Mouse (Mus musculus) CH12.LX (cell line): ENCODE data around the gene Ralgps2. TPM values are rescaled to one million over a fixed set of nuclear protein-coding genes. Genes with fewer than 3 reads are reported as not detected.
A peak's percentile ranks its signal among the peaks of the same experiment; 100 is the strongest.

Experiments used
- DNase-seq: peaks from one replicate; pipeline ENCODE4 v3.0.0-alpha.2; 2013; ENCODE audit errors: extremely low read depth
- H3K27ac ChIP-seq: 2 replicates; pipeline ENCODE4 v1.5.1; 2012; ENCODE audit warnings: low read depth, mild to moderate bottlenecking, control low read depth, moderate library complexity; ENCODE audit not compliant: insufficient read depth
- H3K27me3 ChIP-seq: replicated peaks from 2 replicates; pipeline ENCODE3; 2012; ENCODE audit warnings: inconsistent platforms
- H3K36me3 ChIP-seq, 2 experiments: replicated peaks in 1 of 2; 2 replicates each; pipeline versions ENCODE3 to v1.6.1; 2012; ENCODE audit warnings: inconsistent platforms in 1 of 2, low read length in 1 of 2, mild to moderate bottlenecking in 1 of 2, mixed read lengths in 1 of 2, moderate library complexity in 1 of 2; ENCODE audit not compliant: control insufficient read depth in 1 of 2, insufficient read depth in 1 of 2
- H3K4me1 ChIP-seq, 2 experiments: 2 replicates each; pipeline ENCODE4 v1.6.1; 2012; ENCODE audit warnings: inconsistent platforms in 1 of 2, moderate library complexity in 1 of 2; ENCODE audit not compliant: insufficient read depth in 2 of 2, control insufficient read depth in 1 of 2
- H3K4me2 ChIP-seq: 2 replicates; pipeline ENCODE4 v1.6.1; 2012; ENCODE audit warnings: low read depth, mild to moderate bottlenecking, control low read depth; ENCODE audit not compliant: poor library complexity, insufficient read depth, severe bottlenecking
- H3K4me3 ChIP-seq, 3 experiments: fragments of 150-350 bp in 1 of 3; sonication (generic) in 1 of 3; replicated peaks in 1 of 3; 2 replicates each; pipeline versions ENCODE3 to v1.5.1; 2011 to 2012; ENCODE audit warnings: low read depth in 2 of 3, low read length in 2 of 3, mild to moderate bottlenecking in 2 of 3, moderate library complexity in 2 of 3, control low read depth in 1 of 3, improper control_type of control experiment in 1 of 3, inconsistent platforms in 1 of 3, mixed read lengths in 1 of 3; ENCODE audit not compliant: poor library complexity in 1 of 3
- H3K79me2 ChIP-seq: replicated peaks from 2 replicates; pipeline ENCODE4 v1.6.1; 2012; ENCODE audit warnings: mild to moderate bottlenecking, moderate library complexity; ENCODE audit not compliant: control insufficient read depth, poor library complexity, insufficient read depth, severe bottlenecking; ENCODE audit errors: extremely low read depth
- H3K9ac ChIP-seq: 2 replicates; pipeline ENCODE4 v1.6.1; 2012; ENCODE audit warnings: low read depth, mild to moderate bottlenecking, control low read depth, moderate library complexity; ENCODE audit not compliant: insufficient read depth
- H3K9me3 ChIP-seq: replicated peaks from 2 replicates; pipeline ENCODE3; 2012; ENCODE audit warnings: low read length, inconsistent platforms, mixed read lengths
- BHLHE40 ChIP-seq: IDR thresholded peaks from 2 replicates; pipeline ENCODE4 v1.6.1; 2011; ENCODE audit warnings: mild to moderate bottlenecking, low read depth, low read length, improper control_type of control experiment
- CHD1 ChIP-seq: IDR thresholded peaks from 2 replicates; pipeline ENCODE4 v1.6.1; 2012; ENCODE audit warnings: low read depth, low read length, improper control_type of control experiment, inconsistent platforms
- ELF1 ChIP-seq: IDR thresholded peaks from 2 replicates; pipeline ENCODE4 v1.6.1; 2014; ENCODE audit warnings: low read depth, mild to moderate bottlenecking, inconsistent platforms, low read length, improper control_type of control experiment
- ETS1 ChIP-seq: conservative IDR thresholded peaks from 2 replicates; pipeline ENCODE4 v1.6.1; 2012; ENCODE audit warnings: low read depth, mild to moderate bottlenecking, inconsistent platforms, low read length, improper control_type of control experiment, moderate library complexity
- GABPA ChIP-seq: IDR thresholded peaks from 2 replicates; pipeline ENCODE4 v1.6.1; 2012; ENCODE audit warnings: low read depth, low read length, improper control_type of control experiment, inconsistent platforms; ENCODE audit not compliant: insufficient replicate concordance
- HCFC1 ChIP-seq: IDR thresholded peaks from 2 replicates; pipeline ENCODE4 v1.6.1; 2012; ENCODE audit warnings: low read depth, mild to moderate bottlenecking, inconsistent platforms, low read length, improper control_type of control experiment
- JUN ChIP-seq: IDR thresholded peaks from 2 replicates; pipeline ENCODE4 v1.6.1; 2011; ENCODE audit warnings: low read depth, mild to moderate bottlenecking, low read length, improper control_type of control experiment, moderate library complexity; ENCODE audit not compliant: insufficient read depth
- MAFK ChIP-seq: IDR thresholded peaks from 2 replicates; pipeline ENCODE4 v1.6.1; 2011; ENCODE audit warnings: low read length, improper control_type of control experiment; ENCODE audit not compliant: insufficient replicate concordance
- MAZ ChIP-seq: IDR thresholded peaks from 2 replicates; pipeline ENCODE4 v1.6.1; 2012; ENCODE audit warnings: low read depth, mild to moderate bottlenecking, inconsistent platforms, low read length, improper control_type of control experiment, moderate library complexity
- MEF2A ChIP-seq: IDR thresholded peaks from 2 replicates; pipeline ENCODE4 v1.6.1; 2014; ENCODE audit warnings: low read depth, mild to moderate bottlenecking, inconsistent platforms, low read length, improper control_type of control experiment, borderline replicate concordance
- MXI1 ChIP-seq: IDR thresholded peaks from 2 replicates; pipeline ENCODE4 v1.6.1; 2011; ENCODE audit warnings: mild to moderate bottlenecking, low read depth, low read length, improper control_type of control experiment
- NRF1 ChIP-seq: IDR thresholded peaks from 2 replicates; pipeline ENCODE4 v1.6.1; 2014; ENCODE audit warnings: low read depth, mild to moderate bottlenecking, inconsistent platforms, low read length, improper control_type of control experiment, moderate library complexity
- POLR2A ChIP-seq: IDR thresholded peaks from 2 replicates; pipeline ENCODE4 v1.6.1; 2011; ENCODE audit warnings: low read depth, mild to moderate bottlenecking, improper control_type of control experiment, low read length
- RAD21 ChIP-seq: IDR thresholded peaks from 2 replicates; pipeline ENCODE4 v1.6.1; 2011; ENCODE audit warnings: low read depth, mild to moderate bottlenecking, low read length, improper control_type of control experiment, moderate library complexity
- SIN3A ChIP-seq: IDR thresholded peaks from 2 replicates; pipeline ENCODE4 v1.6.1; 2012; ENCODE audit warnings: low read length, improper control_type of control experiment, inconsistent platforms
- SMC3 ChIP-seq: IDR thresholded peaks from 2 replicates; pipeline ENCODE4 v1.6.1; 2011; ENCODE audit warnings: low read depth, low read length, improper control_type of control experiment
- TBP ChIP-seq: conservative IDR thresholded peaks from 2 replicates; pipeline ENCODE4 v1.6.1; 2011; ENCODE audit warnings: low read depth, low read length, improper control_type of control experiment
- TCF12 ChIP-seq: IDR thresholded peaks from 2 replicates; pipeline ENCODE4 v1.6.1; 2014; ENCODE audit warnings: low read depth, mild to moderate bottlenecking, inconsistent platforms, low read length, improper control_type of control experiment
- UBTF ChIP-seq: IDR thresholded peaks from 2 replicates; pipeline ENCODE4 v1.6.1; 2012; ENCODE audit warnings: low read depth, mild to moderate bottlenecking, inconsistent platforms, low read length, improper control_type of control experiment, moderate library complexity
- USF1 ChIP-seq: IDR thresholded peaks from 2 replicates; pipeline ENCODE4 v1.6.1; 2014; ENCODE audit warnings: low read depth, mild to moderate bottlenecking, inconsistent platforms, low read length, improper control_type of control experiment
- USF2 ChIP-seq: conservative IDR thresholded peaks from 2 replicates; pipeline ENCODE4 v1.6.1; 2011; ENCODE audit warnings: low read depth, low read length, improper control_type of control experiment
- ZKSCAN1 ChIP-seq: IDR thresholded peaks from 2 replicates; pipeline ENCODE4 v1.6.1; 2012; ENCODE audit warnings: low read depth, inconsistent platforms, low read length, improper control_type of control experiment, borderline replicate concordance
- dilution Hi-C: fragments of 300-500 bp; cut with MboI; formaldehyde crosslinking; loops from 2 replicates; pipeline ENCODE4 v1.14.3; 2020; ENCODE audit warnings: low sequenced_read_pairs; ENCODE audit not compliant: extremely low pct_unique_long_range_greater_than_20kb, extremely low pct_ligation_motif_present
- in situ Hi-C: fragments of 300-500 bp; cut with MboI; formaldehyde crosslinking; loops from 3 replicates; pipeline ENCODE4 v1.14.3; 2019; ENCODE audit warnings: low sequenced_read_pairs, low pct_ligation_motif_present, low pct_unique_long_range_greater_than_20kb, mixed read lengths
- polyA plus RNA-seq: library from polyadenylated mRNA; unstranded; fragments of >175 nt; gene quantifications from 2 replicates; pipeline ENCODE4 v1.2.1, GENCODE M21; 2012; ENCODE audit warnings: low read depth; ENCODE audit not compliant: insufficient read length
- total RNA-seq, 2 experiments: library from RNA; depleted of rRNA; stranded (reverse); fragments of 300-350 nt in 1 of 2; fragments of >200 nt in 1 of 2; gene quantifications; 2 replicates each; pipeline ENCODE4 v1.2.3; 2012 to 2014

Ralgps2 gene
- total and polyA plus RNA-seq, 3 experiments = 65.1 to 149 (median 133) TPM

- no peaks in the 10 kb centered on the region for H3K9me3 ChIP-seq
- TF ChIP-seq GABPA (no peak), MAFK (no peak), MXI1 (no peak), ZKSCAN1 (no peak), USF1 (no peak), HCFC1 (no peak), MAZ (no peak), USF2 (no peak), NRF1 (no peak), BHLHE40 (no peak), TCF12 (no peak)
- TF ChIP-seq, all 38 proteins: peak for 0
- peaks cover 45% of the 10 kb centered on the region for H3K79me2 ChIP-seq
- peaks cover 32 to 65% of the 10 kb centered on the region in 2 experiments for H3K36me3 ChIP-seq
- dilution Hi-C loops = no loop called here
- H3K27ac ChIP-seq = peak overlapping the region; percentile 41; the same call in 1 of the 2 replicates
- peaks cover 11 to 52% of the 10 kb centered on the region in 2 experiments for H3K4me1 ChIP-seq
- DNase-seq = no peak
- in situ Hi-C loops = no loop called here
- no peak overlapping the region for H3K4me2 ChIP-seq
- H3K4me3 ChIP-seq = no peak overlapping the region
- H3K27me3 ChIP-seq = no peaks in the 10 kb centered on the region
- H3K9ac ChIP-seq = no peak overlapping the region
Observed at GRCm38 (mm10) chr1:156864240-156864639, 75.2 kb downstream of the Ralgps2 start.

DNA sequence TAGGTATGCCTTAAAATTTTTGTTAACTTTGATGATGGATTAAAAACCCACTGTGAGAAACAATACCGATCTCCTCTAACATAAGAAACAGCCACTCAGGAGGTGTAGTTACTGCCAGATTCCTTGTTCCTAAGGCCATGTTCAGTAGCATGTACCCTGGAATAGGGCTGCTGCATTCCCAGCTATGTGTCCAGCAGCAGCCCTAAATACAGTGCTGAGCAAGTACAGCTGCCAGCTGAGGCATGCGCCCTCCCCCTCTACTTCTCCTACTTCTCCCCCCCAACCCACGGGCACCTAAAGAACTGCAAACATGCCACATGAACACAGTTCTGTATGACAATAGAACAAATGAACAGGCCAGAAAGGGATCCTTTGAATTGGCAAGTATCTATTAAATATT, 75.7 kb downstream of the Ralgps2 start:
- H3K27me3 ChIP-seq = no peaks in the 10 kb centered on the region
- no peak overlapping the region for H3K4me2 ChIP-seq
- H3K4me3 ChIP-seq = no peak overlapping the region
- peaks cover 33 to 63% of the 10 kb centered on the region in 2 experiments for H3K36me3 ChIP-seq
- no peak overlapping the region for H3K9ac ChIP-seq
- peaks cover 11 to 54% of the 10 kb centered on the region in 2 experiments for H3K4me1 ChIP-seq
- dilution Hi-C loops = no loop called here
- no peak for DNase-seq
- peaks cover 45% of the 10 kb centered on the region for H3K79me2 ChIP-seq
- TF ChIP-seq ELF1 = no peak
- TF ChIP-seq ETS1 = no peak
- no peak for TF ChIP-seq SMC3
- TF ChIP-seq POLR2A = no peak
- no peak for TF ChIP-seq UBTF
- TF ChIP-seq SIN3A = no peak
- TF ChIP-seq MAFK = no peak
- no peak for TF ChIP-seq HCFC1
- TF ChIP-seq CHD1 = no peak
- TF ChIP-seq RAD21 = no peak
- TF ChIP-seq MEF2A = no peak
- TF ChIP-seq JUN = no peak
- no peak for TF ChIP-seq BHLHE40
- no peak for TF ChIP-seq TBP
- no peak for TF ChIP-seq GABPA
- TF ChIP-seq, all 38 proteins: peak for 0
- Histone ChIP-seq H3K9me3 (no peaks in the 10 kb centered on the region), H3K27ac (no peak overlapping the region)
- in situ Hi-C loops = no loop called here
